Mouse (Mus musculus) lung, postnatal 25 days (tissue): ENCODE data around the gene Tmem258.
A peak's percentile ranks its signal among the peaks of the same experiment; 100 is the strongest.

Experiments used
- DNase-seq: peaks from one replicate; pipeline ENCODE4 v3.0.0; 2022; ENCODE audit warnings: low spot score

Gene Tmem258

DNA sequence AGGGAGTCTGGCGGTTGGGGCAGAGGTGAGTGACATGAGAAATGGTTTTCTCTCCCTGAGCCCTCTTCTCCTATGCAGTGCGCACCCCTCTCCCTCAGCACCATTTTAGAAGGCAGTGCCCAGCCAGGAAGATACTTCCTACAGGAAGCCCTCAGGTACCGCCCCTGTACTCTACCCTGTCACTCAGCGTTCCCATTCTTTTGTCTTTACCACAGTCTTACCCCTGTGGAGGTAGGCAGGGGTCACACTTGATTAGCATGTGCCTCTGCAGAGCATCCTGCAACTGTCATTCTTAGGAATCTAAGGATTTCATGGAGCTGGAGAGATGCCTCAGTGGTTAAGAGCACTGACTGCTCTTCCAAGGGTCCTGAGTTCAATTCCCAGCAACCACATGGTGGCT is 19.7 kb downstream of the Tmem258 start:
- DNase-seq = no peak

DNA sequence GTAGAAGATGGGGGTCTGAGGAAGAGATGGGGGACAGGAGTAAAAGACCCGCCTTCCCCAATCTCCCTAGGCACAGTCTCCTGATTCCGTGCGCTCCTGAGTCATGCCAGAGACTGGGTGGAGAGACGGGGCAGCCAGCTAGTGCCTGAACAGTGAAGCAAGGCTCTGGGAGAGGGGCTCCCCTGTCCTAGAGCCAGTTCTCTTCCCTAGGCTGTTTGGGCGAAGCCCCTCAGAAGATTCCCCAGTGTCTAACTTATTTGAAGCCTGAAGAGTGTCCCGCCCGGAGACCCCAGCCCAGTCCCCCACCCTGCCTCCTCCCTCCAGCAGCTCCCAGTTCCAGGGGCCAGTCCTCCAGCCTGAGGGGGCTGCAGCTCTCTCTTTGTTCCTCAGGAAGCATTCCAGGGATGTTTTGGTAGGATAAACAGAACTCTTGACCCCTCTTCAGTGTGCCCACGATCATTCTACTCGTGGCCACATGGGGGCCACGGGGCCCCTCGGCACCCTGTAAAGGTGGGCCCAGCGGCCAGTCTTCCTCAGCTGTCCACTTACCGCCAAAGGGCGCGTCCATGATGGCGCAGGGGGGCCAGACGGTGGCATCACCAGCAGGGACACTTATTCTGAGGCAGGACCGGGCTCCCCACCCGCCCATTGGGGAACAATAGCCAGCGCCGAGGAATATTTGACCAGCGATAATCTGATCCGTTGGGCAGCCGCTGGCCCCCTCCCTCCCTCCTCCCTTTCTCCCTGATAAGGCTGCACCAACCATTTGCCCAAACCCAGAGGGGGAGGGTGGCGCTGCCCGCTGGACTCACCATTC is 21.0 kb downstream of the Tmem258 start:
- no peak for DNase-seq

GRCm38 (mm10) chr19:10225767-10226166 is 22.0 kb downstream of the Tmem258 start:
- no peak for DNase-seq

DNA sequence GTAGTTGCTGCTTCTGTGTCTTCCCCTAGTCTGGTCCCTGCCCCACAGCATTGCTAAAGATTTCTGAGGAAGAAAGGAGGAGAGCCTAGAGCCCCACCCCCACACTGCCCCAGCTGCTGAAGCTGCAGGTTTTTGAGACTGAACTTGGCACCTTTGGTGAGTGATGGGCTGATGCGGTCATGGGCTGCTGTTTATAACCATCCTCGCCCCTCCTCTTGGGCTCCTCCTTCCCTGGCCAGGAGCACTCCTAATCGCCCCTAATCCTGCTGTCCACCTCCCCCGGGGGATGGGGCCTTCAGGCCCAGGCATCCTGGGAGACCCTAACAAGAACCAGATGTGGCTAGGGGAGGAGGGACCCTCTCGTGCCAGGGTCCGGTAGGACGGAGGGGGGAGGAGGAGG is 27.2 kb downstream of the Tmem258 start:
- DNase-seq = no peak

GRCm38 (mm10) chr19:10231871-10232270 is 28.1 kb downstream of the Tmem258 start:
- DNase-seq = no peak

DNA sequence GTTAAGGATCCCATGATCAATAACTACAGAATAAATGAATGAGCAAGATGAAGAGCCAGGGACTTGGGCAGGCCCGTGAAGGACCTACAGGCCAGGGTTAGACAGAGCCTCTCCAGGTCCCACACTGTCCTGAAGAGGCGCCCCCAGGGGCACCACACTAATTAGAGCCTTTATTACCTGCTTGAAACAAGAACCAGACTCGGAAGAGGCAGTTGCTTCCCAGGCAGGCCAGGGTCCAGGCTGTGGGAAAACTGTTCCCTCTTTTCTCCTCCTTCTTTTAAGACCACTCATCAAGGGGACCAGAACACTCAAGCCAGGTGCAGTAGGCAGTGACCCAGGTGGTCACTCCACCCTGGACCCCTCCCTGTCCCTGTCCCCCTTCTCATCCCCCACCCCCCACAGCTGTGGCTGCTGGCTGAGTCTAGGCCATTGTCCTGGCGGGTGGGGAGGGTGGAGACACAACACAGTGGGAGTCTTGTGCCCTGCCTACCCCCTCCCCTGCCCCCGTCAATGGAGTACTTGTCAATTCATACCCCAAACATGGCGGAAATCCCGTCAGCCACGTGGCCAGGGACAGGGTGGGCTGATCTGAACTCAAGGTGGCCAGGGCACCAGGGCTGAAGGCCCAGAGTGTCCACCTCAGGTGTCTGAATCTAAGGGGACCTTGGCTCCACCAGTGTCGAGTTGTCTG is 28.7 kb downstream of the Tmem258 start:
- DNase-seq = no peak

GRCm38 (mm10) chr19:10235784-10236565 is 32.2 kb downstream of the Tmem258 start:
- DNase-seq = no peak

- DNase-seq = peak; percentile 28
These were observed 34.7 kb downstream of the Tmem258 start for GRCm38 (mm10) chr19:10238477-10238876.

DNA sequence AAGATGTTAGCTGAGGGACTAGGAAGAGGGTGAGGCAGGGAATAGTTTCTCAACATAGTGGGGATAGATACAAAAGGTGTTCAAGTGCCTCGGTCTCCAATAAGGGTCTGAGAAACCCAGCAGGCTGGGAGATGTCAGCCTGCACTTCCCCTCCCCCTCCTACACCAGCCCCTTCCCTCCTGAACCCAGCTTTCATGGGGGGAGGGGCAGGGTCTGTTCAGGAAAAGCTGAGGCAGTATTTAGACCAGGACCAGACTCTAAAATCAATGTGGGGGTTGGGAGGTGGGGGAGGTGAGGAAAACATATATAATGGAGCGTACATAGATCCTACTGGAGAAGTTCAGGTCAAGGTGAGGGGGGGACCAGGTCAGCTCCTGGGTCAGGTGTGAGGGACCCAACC is 35.6 kb downstream of the Tmem258 start:
- no peak for DNase-seq

- no peak for DNase-seq
These were observed 36.3 kb downstream of the Tmem258 start for GRCm38 (mm10) chr19:10239975-10240653.

GRCm38 (mm10) chr19:10240654-10241305 is 37.0 kb downstream of the Tmem258 start, which contains the start of gene Myrf:
Myrf (minus strand) TSS chr19:10240748.
- peak; percentile 77 for DNase-seq

DNA sequence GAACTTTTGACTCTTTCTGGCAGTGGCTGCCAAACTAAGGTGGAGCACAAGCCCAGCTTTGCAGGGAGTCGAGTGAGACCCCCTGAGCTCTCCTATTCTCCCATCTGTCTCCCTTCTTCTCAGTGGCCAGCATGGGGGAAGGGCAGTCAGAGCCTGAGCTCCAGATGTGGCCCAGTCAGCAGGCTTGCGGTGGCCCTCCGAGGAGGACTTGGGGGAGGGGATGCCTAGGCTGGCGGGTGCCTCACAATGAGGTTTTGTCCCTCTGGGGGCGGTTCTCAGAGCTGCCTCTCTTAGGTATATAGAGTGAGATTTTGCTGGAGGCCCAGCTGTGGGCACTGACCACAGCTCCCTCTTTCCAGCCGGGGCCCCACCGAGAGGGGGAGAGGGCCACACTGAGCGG is 39.1 kb downstream of the Tmem258 start:
- no peak for DNase-seq

- DNase-seq = no peak
These were observed 40.4 kb downstream of the Tmem258 start for GRCm38 (mm10) chr19:10244183-10244582.

DNA sequence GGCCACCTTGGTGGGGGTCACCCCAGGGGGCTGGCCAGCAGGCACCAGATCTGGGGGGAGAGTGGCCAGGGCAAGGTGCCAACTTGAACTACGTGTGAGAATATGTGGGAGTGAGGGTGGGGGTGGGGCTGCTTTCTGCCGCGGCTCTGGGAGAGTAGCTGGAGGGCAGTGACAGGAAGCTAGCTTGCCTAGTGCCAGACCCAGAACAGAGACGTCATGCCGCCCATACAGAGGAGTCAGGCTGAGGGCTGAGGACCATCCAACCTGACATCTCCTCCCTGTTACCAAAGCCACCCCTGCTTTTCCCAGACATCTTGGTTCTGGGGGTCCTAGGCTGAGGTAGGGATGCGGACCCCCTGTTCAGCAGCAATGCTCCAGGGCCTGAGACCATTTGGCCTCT is 43.4 kb downstream of the Tmem258 start:
- DNase-seq = no peak

DNA sequence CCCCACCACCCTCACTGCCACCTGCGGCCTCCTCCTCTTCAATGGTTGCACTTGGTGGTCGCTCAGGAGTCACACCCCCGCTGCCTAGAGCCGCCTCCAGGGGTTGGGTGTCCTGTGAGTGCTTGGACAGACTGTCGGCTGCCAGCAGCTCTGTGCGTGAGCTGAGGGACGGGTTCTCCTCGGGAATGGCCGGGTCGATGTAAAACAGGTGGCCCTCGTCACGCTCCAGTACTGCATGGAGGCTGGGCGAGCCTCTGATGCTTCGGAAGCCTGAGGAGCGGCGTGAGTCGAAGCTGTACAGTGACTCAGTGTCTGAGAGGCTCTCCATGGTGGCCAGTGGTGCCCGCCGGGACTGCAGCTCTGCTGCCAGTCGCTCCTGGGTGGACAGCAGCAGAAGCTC is 44.3 kb downstream of the Tmem258 start:
- no peak for DNase-seq
